Mouse (Mus musculus): Measurements from ENCODE around the gene Tceal9.
"Not testable (repeated sequence)": the region's sequence is repeated elsewhere in the genome, so short reads cannot be mapped to it uniquely, and the experiment has no call there.

The Tceal9 gene

GRCm38 (mm10) chrX:136270393-136271111, 25.7 kb downstream of the Tceal9 start:
- DNase-seq (ENCODE audit: low spot score in 2 of 2) = not testable (repeated sequence)

- no peak for DNase-seq (ENCODE audit: low spot score in 2 of 2)
These were observed 29.7 kb downstream of the Tceal9 start for GRCm38 (mm10) chrX:136274542-136274941.

DNA sequence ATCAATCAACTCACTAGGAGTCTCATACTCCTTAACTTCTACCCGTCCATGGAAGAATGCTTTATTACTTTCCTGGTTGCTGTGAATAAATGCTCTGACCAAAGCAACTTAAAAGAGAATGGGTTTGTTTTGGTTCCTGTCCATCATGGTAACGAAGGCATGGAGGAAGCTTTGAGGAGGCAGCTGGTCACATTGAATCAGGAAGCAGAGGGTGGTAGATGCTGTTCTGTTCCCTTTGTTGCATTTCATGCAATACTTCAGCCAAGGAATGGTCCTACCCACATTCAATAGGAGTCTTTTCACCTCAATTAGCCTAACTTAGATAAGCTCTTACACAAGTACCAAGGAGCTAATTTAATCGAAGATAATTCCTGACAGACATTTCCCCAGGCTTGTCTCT, 30.5 kb downstream of the Tceal9 start:
- no peak for DNase-seq (ENCODE audit: low spot score in 2 of 2)

GRCm38 (mm10) chrX:136277577-136277976, 32.7 kb downstream of the Tceal9 start:
- DNase-seq (ENCODE audit: low spot score in 2 of 2) = no peak

- no peak for DNase-seq (ENCODE audit: low spot score in 2 of 2)
These were observed 33.5 kb downstream of the Tceal9 start for GRCm38 (mm10) chrX:136278401-136278800.

DNA sequence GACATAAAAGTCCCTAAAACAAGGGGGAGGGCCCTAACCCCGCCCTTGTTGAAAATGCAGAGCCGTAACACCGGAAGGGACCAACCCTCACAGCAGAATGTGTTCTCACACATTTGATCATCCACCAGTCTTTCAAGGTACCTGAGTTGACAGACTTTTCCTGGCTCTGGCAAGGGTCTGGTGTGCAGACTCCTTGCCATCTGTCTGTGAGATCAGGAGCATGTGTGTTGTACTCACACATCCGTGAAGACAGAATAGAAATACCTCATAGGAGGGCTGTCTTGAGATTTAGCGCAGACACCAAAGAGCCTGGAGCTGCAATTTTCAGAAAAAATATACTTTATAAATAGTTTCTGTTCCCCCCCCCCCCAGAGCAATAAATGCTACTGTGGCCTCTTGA, 34.5 kb downstream of the Tceal9 start:
- no peak for DNase-seq (ENCODE audit: low spot score in 2 of 2)

DNA sequence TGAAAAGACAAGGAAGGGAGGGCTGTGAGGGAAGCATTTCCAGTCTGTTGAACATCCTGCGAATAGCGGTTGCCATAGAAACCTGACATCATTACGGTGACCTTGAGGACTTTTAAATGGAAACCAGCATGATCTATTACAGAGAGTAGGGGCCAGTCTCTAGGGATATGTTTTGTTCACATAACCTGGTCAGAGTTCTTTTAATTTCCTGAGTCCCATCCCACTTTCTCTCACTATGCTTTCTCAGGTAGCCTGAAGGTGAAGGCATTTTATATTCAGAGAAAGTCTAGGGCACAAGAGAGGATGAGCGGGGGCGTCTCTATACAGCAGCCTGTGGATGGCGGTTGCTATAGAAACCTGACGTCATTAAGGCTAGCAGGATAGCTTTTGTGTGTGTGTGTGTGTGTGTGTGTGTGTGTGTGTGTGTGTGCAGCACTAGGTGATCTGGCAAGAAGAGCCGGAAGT, 46.0 kb downstream of the Tceal9 start:
- peak; percentile 48 to 57 for DNase-seq (ENCODE audit: low spot score in 2 of 2)

All from right cerebral cortex, postnatal 36 days (tissue).